Mouse (Mus musculus) stomach, embryonic 14.5 days (tissue): ENCODE data around the gene Pgm5. TPM values are rescaled to one million over a fixed set of nuclear protein-coding genes. Genes with fewer than 3 reads are reported as not detected.

Experiments
- ATAC-seq: fragments of 200-750 bp; cut with Nextera tagmentation; 2 replicates; pipeline ENCODE4 v1.8.0; 2017; ENCODE audit warnings: low read depth, moderate TSS enrichment; ENCODE audit not compliant: insufficient number of reproducible peaks, insufficient read depth, low FRiP score
- H3K27ac ChIP-seq: fragments of 300-500 bp; sonication (generic); 2 replicates; pipeline ENCODE4 v1.5.1; 2014; ENCODE audit warnings: mild to moderate bottlenecking, low read length, moderate library complexity, mixed read lengths
- H3K27me3 ChIP-seq: fragments of 300-500 bp; sonication (generic); 2 replicates; pipeline ENCODE4 v1.6.1; 2014; ENCODE audit warnings: low read length, control low read depth, mixed read lengths; ENCODE audit not compliant: control insufficient read depth, insufficient read depth
- H3K36me3 ChIP-seq: fragments of 300-500 bp; sonication (generic); 2 replicates; pipeline ENCODE4 v1.6.1; 2014; ENCODE audit warnings: mild to moderate bottlenecking, control low read depth, low read length, moderate library complexity, mixed read lengths; ENCODE audit not compliant: control insufficient read depth, insufficient read depth
- H3K4me1 ChIP-seq: fragments of 300-500 bp; sonication (generic); 2 replicates; pipeline ENCODE4 v1.6.1; 2014; ENCODE audit warnings: low read length, control low read depth, mixed read lengths; ENCODE audit not compliant: control insufficient read depth, insufficient read depth
- H3K4me2 ChIP-seq: fragments of 300-500 bp; sonication (generic); replicated peaks from 2 replicates; pipeline ENCODE4 v1.6.1; 2014; ENCODE audit warnings: low read depth, low read length, control low read depth
- H3K4me3 ChIP-seq: fragments of 300-500 bp; sonication (generic); 2 replicates; pipeline ENCODE4 v1.5.1; 2014; ENCODE audit warnings: low read depth, low read length, control low read depth
- H3K9ac ChIP-seq: fragments of 300-500 bp; sonication (generic); replicated peaks from 2 replicates; pipeline ENCODE4 v1.6.1; 2014; ENCODE audit warnings: low read depth, mild to moderate bottlenecking, control low read depth, low read length, moderate library complexity, mixed read lengths
- H3K9me3 ChIP-seq: fragments of 300-500 bp; sonication (generic); 2 replicates; pipeline ENCODE4 v1.6.1; 2016; ENCODE audit warnings: low read depth, low read length, control low read depth; ENCODE audit not compliant: control insufficient read depth
- WGBS: fragments of 180-500 bp; shearing (Covaris S2); extraction: QIAGEN DNeasy Blood & Tissue Kit; methylation state at CpG from one replicate; pipeline ENCODE4 v1.1.7; 2014; 5-methylcytosine and 5-hydroxymethylcytosine counted together
- polyA plus RNA-seq: library from polyadenylated mRNA; unstranded; fragments of >200 nt; fragmentation: Nextera tagmentation; extraction: Ambion mirVana; gene quantifications from 2 replicates; pipeline ENCODE4 v1.2.1, GENCODE M21; 2014

Pgm5 gene
- polyA plus RNA-seq, 1 experiment from 2014 or later: 20.3 TPM

DNA sequence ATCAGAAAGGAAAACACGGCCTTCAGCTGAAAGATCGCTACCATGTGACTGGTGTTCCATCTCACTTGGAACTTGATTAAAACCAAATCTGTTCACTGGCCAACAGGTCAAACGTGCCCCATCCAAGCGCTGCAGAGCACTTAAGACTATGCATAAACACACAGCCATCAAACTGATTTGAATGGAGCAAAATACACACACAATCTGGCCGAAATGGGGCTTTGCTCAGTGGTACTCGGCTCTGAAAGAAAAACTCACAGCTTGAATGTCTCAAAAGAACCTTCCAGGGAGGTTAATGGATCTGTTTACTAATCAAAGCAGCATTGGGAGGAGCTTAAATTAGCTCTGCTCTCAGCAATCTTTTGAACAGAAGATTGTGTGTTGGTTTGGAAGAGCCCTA lies 81.7 kb downstream of the Pgm5 start:
- peak; percentile 42; the same call in 1 of the 2 replicates for ATAC-seq
- no peak overlapping the region for H3K4me2 ChIP-seq
- peak overlapping the region; percentile 75; the same call in 1 of the 2 replicates for H3K27ac ChIP-seq
- WGBS: 25% methylated on average over 6 of the region's 6 CpGs
- no peak overlapping the region for H3K9ac ChIP-seq
- H3K36me3 ChIP-seq: no peaks in the 10 kb centered on the region
- no peaks in the 10 kb centered on the region for H3K27me3 ChIP-seq
- peaks cover 32% of the 10 kb centered on the region; the same call in 1 of the 2 replicates for H3K4me1 ChIP-seq
- H3K9me3 ChIP-seq: no peaks in the 10 kb centered on the region
- H3K4me3 ChIP-seq: no peak overlapping the region

DNA sequence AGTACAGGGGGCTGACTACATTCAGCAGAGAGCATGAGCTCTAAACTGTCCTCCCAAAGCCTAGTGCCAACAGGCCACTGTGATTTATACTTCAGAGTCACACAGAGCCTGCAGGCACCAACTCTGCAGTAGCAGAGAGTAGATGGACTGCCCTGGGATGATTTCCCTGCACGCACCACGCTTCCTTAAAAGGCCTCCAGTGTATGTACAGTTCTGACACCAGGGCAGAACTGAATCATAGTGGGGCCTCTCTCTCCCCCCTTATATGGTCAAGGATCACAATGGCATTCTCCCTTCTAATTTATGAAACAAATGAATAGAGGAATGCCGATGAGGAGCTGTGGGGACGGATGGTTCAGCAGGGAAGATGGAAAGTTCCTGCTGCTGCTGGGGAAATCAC lies 91.3 kb downstream of the Pgm5 start:
- 0 out of 2 replicates have a peak, but pooled peaks cover 3% of the 10 kb centered on the region for H3K4me1 ChIP-seq
- WGBS: 41% methylated on average over 4 of the region's 4 CpGs
- peak; percentile 81 for ATAC-seq
- peak overlapping the region; percentile 82 for H3K27ac ChIP-seq
- no peaks in the 10 kb centered on the region for H3K9me3 ChIP-seq
- H3K4me2 ChIP-seq: no peak overlapping the region
- no peak overlapping the region for H3K4me3 ChIP-seq
- no peaks in the 10 kb centered on the region for H3K27me3 ChIP-seq
- no peaks in the 10 kb centered on the region for H3K36me3 ChIP-seq
- no peak overlapping the region for H3K9ac ChIP-seq

DNA sequence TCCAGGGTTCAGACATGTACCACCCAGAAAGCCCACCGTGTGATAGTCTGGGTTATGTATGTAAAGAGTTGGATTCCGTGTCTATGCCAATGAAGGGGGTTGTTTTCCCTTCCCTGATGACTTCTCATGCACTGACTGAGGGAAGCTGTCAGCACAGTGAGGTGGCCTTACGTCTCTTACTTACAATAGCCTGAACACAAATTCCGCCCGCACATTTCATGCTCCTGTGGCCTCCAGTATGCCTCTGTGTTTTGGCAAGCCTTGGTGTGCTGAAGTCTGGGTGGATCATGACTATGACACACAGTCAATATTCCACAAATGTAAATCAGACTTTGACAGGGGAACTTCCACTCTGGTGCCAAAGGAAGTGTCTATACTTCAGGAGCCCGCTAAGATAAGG lies 94.3 kb downstream of the Pgm5 start:
- no peak overlapping the region for H3K4me2 ChIP-seq
- no peaks in the 10 kb centered on the region for H3K27me3 ChIP-seq
- no peak for ATAC-seq
- H3K27ac ChIP-seq: no peak overlapping the region
- H3K9me3 ChIP-seq: no peaks in the 10 kb centered on the region
- H3K4me3 ChIP-seq: no peak overlapping the region
- H3K36me3 ChIP-seq: no peaks in the 10 kb centered on the region
- 84% methylated on average over 6 of the region's 6 CpGs for WGBS
- peaks cover 16% of the 10 kb centered on the region; the same call in 1 of the 2 replicates for H3K4me1 ChIP-seq
- H3K9ac ChIP-seq: no peak overlapping the region

DNA sequence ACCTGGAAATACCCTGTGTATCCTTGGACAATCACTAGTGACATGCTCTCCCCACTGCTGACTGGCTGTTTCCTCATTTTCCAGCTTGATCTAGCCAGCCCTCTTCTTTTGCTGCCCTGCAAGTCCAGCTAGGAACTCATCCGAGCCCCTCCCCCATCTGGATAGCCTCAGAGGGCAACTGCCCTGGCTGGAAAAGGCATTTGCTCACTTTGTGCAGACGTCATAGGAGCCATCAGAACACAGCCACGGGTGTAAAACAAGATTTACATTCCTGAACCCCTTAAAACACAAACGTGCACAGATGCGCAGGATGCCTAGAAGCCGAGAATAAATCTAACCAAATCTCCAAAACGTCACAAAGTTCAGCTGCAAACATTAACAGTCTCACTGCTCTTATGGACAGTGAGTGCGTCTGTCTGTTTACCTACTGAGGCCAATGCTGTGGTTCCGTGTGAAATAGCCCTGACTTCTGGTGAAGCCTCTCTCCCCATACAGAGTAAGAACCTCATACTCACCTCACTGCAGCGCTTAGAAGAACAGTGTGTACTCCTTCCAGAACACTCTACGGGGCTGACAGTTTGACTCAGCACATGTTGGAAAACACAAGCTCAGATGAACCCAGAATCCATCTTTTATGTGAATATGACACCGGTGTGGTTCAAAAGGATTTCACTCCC lies 99.0 kb downstream of the Pgm5 start:
- no peak overlapping the region for H3K9ac ChIP-seq
- 30% methylated on average over 12 of the region's 12 CpGs for WGBS
- no peak for ATAC-seq

DNA sequence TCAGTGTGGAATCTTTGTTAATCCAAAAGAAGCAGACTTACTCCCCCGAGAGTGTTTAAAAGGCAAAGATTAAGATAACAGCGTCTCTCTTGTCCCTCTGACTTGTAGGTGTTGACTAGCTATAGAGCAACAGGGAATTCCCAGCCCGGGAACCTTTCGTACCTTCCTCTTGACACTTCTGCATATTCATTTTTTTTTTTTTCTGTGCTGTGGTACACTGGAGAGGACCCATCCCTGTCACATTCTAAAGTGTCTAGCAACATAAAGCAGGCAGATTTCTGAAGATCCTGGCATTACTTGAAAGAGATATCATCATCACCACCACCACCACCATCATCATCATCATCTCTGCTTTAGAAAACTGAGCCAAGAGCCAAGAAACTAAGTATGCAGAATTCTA lies 105.0 kb downstream of the Pgm5 start:
- WGBS: 76% methylated on average over 4 of the region's 4 CpGs
- Histone ChIP-seq H3K36me3 (no peaks in the 10 kb centered on the region), H3K4me1 (peaks cover 8% of the 10 kb centered on the region; the same call in 1 of the 2 replicates), H3K4me2 (no peak overlapping the region), H3K27ac (no peak overlapping the region), H3K9ac (no peak overlapping the region), H3K9me3 (no peaks in the 10 kb centered on the region), H3K4me3 (no peak overlapping the region), H3K27me3 (no peaks in the 10 kb centered on the region)
- ATAC-seq: no peak

More for the DNA sequence above, 99.0 kb downstream of the Pgm5 start:
- H3K27me3 ChIP-seq: no peaks in the 10 kb centered on the region
- H3K4me3 ChIP-seq: no peak overlapping the region
- no peaks in the 10 kb centered on the region for H3K9me3 ChIP-seq
- no peak overlapping the region for H3K4me2 ChIP-seq
- H3K36me3 ChIP-seq: no peaks in the 10 kb centered on the region
- H3K27ac ChIP-seq: peak overlapping the region; percentile 70
- peaks cover 15% of the 10 kb centered on the region; the same call in 1 of the 2 replicates for H3K4me1 ChIP-seq

DNA sequence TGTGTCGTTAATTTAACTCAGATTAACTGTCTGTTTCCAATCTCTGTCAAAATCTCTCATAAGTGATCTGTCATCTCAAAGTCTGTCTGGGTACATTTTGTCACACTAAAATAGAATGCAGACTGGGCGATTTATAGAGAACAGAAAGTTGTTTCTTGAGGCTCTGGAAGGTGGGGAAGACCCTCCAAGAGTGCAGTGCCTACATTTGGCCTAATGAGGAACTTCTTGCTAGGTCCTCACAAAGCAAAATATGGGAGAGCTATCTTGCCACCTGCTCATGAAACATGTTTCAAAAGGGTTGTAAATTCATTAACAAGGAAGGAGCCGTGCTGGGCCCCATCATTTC lies 107.2 kb downstream of the Pgm5 start:
- no peak for ATAC-seq
- peak overlapping the region; percentile 68 for H3K27ac ChIP-seq
- 56% methylated on average over 3 of the region's 3 CpGs for WGBS
- H3K27me3 ChIP-seq: no peaks in the 10 kb centered on the region
- no peaks in the 10 kb centered on the region for H3K9me3 ChIP-seq
- no peak overlapping the region for H3K4me2 ChIP-seq
- H3K9ac ChIP-seq: no peak overlapping the region
- no peaks in the 10 kb centered on the region for H3K36me3 ChIP-seq
- H3K4me3 ChIP-seq: no peak overlapping the region
- peaks cover 8% of the 10 kb centered on the region; the same call in 1 of the 2 replicates for H3K4me1 ChIP-seq

DNA sequence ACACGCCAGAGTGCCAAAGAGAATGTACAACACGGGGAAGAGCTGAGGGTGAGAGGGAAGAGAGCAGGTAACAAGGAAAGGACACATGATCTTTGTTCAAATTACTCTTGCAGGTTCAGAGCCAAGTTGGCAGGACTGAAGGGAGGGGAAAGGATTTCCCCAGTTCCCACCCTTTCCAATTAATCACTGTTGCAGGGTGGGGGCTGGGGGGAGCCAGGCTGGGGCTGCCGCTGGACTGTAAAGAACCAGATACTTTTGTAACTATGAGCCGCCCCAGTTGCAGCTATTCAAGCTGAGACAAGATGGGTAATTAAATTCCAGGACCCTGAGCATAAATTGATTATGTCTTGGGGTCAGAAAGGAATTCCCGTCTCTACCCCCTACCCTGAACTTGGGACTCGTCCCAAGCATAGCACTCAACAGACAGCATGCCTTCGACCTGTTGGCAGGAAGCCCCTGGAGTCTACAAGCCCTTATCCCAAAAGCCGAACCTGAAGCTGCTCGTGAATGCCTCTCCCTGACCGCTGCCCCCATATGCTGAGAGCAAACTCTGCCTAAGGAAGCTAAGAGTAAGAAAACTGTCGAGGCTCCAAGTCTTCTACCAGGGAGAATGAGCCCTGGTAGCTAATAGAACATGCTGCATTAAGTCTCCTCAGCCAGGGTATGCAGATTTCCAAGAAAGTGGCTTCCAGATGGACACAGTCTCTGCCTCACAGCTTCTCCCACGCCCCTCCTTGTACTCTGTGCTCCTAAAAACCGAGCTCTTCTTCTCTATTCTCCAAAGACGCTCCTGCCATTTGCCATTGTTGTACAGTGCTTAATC lies 107.8 kb downstream of the Pgm5 start:
- Histone ChIP-seq H3K4me2 (no peak overlapping the region), H3K4me1 (peaks cover 8% of the 10 kb centered on the region; the same call in 1 of the 2 replicates), H3K9ac (no peak overlapping the region), H3K4me3 (no peak overlapping the region), H3K27ac (peak overlapping the region; percentile 68), H3K27me3 (no peaks in the 10 kb centered on the region), H3K36me3 (no peaks in the 10 kb centered on the region), H3K9me3 (no peaks in the 10 kb centered on the region)
- ATAC-seq: peak; percentile 58; the same call in 1 of the 2 replicates
- 22% methylated on average over 14 of the region's 14 CpGs for WGBS

DNA sequence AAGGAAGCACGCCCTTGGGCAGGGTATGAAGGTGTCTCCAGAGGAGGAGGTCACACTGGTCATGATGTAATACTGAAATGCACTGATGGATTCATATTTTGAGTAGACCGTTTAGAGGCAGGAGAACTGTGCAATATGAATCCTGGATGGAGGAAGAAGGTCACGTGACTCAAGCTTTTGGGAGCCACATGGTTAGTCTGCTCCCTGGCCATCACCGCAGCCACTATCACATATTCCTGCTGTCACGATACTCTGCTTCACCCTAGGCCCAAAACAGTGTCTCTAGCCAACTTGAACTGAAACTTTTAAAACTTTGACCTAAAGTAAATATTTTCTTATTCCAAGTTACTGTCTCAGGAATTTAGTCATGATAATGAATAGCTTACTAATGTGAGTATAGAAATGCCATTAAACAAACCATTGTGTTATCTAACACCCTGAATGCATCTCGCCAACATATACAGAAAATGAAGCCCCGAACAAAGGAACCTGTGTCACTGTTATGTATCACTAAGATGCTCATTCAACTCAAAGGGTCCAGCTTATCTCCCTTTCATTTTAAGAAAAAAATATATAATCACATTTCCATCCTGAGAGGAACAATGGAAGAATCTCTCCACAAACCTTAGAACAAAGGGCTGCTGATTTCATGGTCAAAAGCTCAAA lies 108.6 kb downstream of the Pgm5 start:
- ATAC-seq: no peak
- Histone ChIP-seq H3K9me3 (no peaks in the 10 kb centered on the region), H3K4me1 (peaks cover 8% of the 10 kb centered on the region; the same call in 1 of the 2 replicates), H3K27ac (no peak overlapping the region), H3K4me2 (no peak overlapping the region), H3K9ac (no peak overlapping the region), H3K27me3 (no peaks in the 10 kb centered on the region), H3K4me3 (no peak overlapping the region), H3K36me3 (no peaks in the 10 kb centered on the region)
- WGBS: 71% methylated on average over 7 of the region's 7 CpGs
